13 mouse cellular contexts compared by ENCODE assay signal in genomic region chr17:85689807-85690319, GRCm38 (mm10). TPM values are rescaled to one million over a fixed set of nuclear protein-coding genes. Genes with fewer than 3 reads are reported as not detected.
DNase-seq lines count a peak whose midpoint lies in the region; ATAC-seq and TF ChIP-seq lines count a peak whose summit lies in the region.
"Had no signal": no experiment of that assay in that cellular context is flagged by ENCODE, and none has a peak within 500 bp of the region (broad histone marks: within the 10 kb centered on the region; RNA-seq: fewer than 3 reads in every experiment).

No protein-coding gene starts in this region.

- H3K4me1 ChIP-seq in hindbrain, embryonic 12.5 days: peaks cover 28% of the 10 kb centered on the region
- H3K4me1 ChIP-seq in hindbrain, postnatal 0 days (ENCODE audit: insufficient read depth, low read length): no peaks in the 10 kb centered on the region
- H3K4me1 ChIP-seq in brown adipose tissue, adult 24 weeks (ENCODE audit: control insufficient read depth, insufficient read depth, insufficient read length, low read length): no peaks in the 10 kb centered on the region
- H3K4me1 ChIP-seq in embryonic facial prominence, embryonic 13.5 days: peaks cover 41% of the 10 kb centered on the region
- H3K4me1 ChIP-seq in neural tube, embryonic 11.5 days (ENCODE audit: control insufficient read depth, insufficient read depth, low read length): peaks cover 10% of the 10 kb centered on the region; the same call in 1 of the 2 replicates

- peak overlapping the region; percentile 62 for H3K4me2 ChIP-seq in hindbrain, embryonic 12.5 days (replicated peaks)
- H3K4me2 ChIP-seq in hindbrain, postnatal 0 days (ENCODE audit: low read depth, low read length): no peak overlapping the region
- peak overlapping the region; percentile 72 for H3K4me2 ChIP-seq in embryonic facial prominence, embryonic 13.5 days
- no peak overlapping the region for H3K4me2 ChIP-seq in neural tube, embryonic 11.5 days (ENCODE audit: low read depth)

- peak overlapping the region; percentile 43 for H3K4me3 ChIP-seq in hindbrain, embryonic 12.5 days
- H3K4me3 ChIP-seq in hindbrain, postnatal 0 days (ENCODE audit: low read length): no peak overlapping the region
- peak overlapping the region; percentile 47 for H3K4me3 ChIP-seq in brown adipose tissue, adult 24 weeks (ENCODE audit: insufficient read depth, low read depth, low read length)
- peak overlapping the region; percentile 76 for H3K4me3 ChIP-seq in embryonic facial prominence, embryonic 13.5 days
- H3K4me3 ChIP-seq in neural tube, embryonic 11.5 days (ENCODE audit: low read depth, low read length): no peak overlapping the region
- H3K4me3 ChIP-seq: megakaryocyte, embryonic 14.5 days had no signal

- DNase-seq in hindbrain, postnatal 0 days (ENCODE audit: low spot score): no peak
- DNase-seq in neural tube, embryonic 11.5 days (ENCODE audit: low spot score): peak; percentile 25
- DNase-seq in frontal cortex, adult 2 months (ENCODE audit: extremely low spot score in 1 of 2, low spot score in 1 of 2): no peak
- DNase-seq in urinary bladder, postnatal 10 days (ENCODE audit: low spot score): no peak
- DNase-seq: adrenal gland, postnatal 14 days had no signal

- no peaks in the 10 kb centered on the region for H3K36me3 ChIP-seq in hindbrain, embryonic 12.5 days
- no peaks in the 10 kb centered on the region for H3K36me3 ChIP-seq in hindbrain, postnatal 0 days (ENCODE audit: insufficient read depth, low read length)
- no peaks in the 10 kb centered on the region for H3K36me3 ChIP-seq in embryonic facial prominence, embryonic 13.5 days
- H3K36me3 ChIP-seq in neural tube, embryonic 11.5 days (ENCODE audit: control insufficient read depth, insufficient read depth, low read length): no peaks in the 10 kb centered on the region
- H3K36me3 ChIP-seq: hindbrain, embryonic 15.5 days; lung, embryonic 15.5 days; neural tube, embryonic 12.5 days had no signal

- H3K9ac ChIP-seq in hindbrain, embryonic 12.5 days: no peak overlapping the region; the same call in 1 of the 2 replicates
- no peak overlapping the region for H3K9ac ChIP-seq in hindbrain, postnatal 0 days (replicated peaks; ENCODE audit: low read length)
- peak overlapping the region; percentile 83 for H3K9ac ChIP-seq in embryonic facial prominence, embryonic 13.5 days
- no peak overlapping the region for H3K9ac ChIP-seq in neural tube, embryonic 11.5 days (ENCODE audit: low read length)
- H3K9ac ChIP-seq: hindbrain, embryonic 15.5 days; neural tube, embryonic 12.5 days had no signal

- 0 out of 2 replicates have a peak, but pooled peaks cover 3% of the 10 kb centered on the region for H3K9me3 ChIP-seq in hindbrain, embryonic 12.5 days (replicated peaks)
- no peaks in the 10 kb centered on the region for H3K9me3 ChIP-seq in hindbrain, postnatal 0 days (ENCODE audit: low read length)
- no peaks in the 10 kb centered on the region for H3K9me3 ChIP-seq in embryonic facial prominence, embryonic 13.5 days
- H3K9me3 ChIP-seq in neural tube, embryonic 11.5 days (ENCODE audit: control insufficient read depth, low read length): no peaks in the 10 kb centered on the region
- H3K9me3 ChIP-seq: hindbrain, embryonic 15.5 days; lung, embryonic 15.5 days; neural tube, embryonic 12.5 days had no signal

- peak overlapping the region; percentile 71 for H3K27ac ChIP-seq in hindbrain, embryonic 12.5 days
- no peak overlapping the region for H3K27ac ChIP-seq in hindbrain, postnatal 0 days
- no peak overlapping the region for H3K27ac ChIP-seq in brown adipose tissue, adult 24 weeks (replicated peaks; ENCODE audit: low read depth, low read length)
- H3K27ac ChIP-seq in embryonic facial prominence, embryonic 13.5 days: peak overlapping the region; percentile 94
- H3K27ac ChIP-seq in neural tube, embryonic 11.5 days (ENCODE audit: low read depth, low read length): no peak overlapping the region
- H3K27ac ChIP-seq: hindbrain, embryonic 15.5 days; lung, embryonic 15.5 days; neural tube, embryonic 12.5 days had no signal

- H3K27me3 ChIP-seq in hindbrain, embryonic 12.5 days: peaks cover 95% of the 10 kb centered on the region
- H3K27me3 ChIP-seq in hindbrain, postnatal 0 days (ENCODE audit: insufficient read depth, low read length): peaks cover 93% of the 10 kb centered on the region
- H3K27me3 ChIP-seq in embryonic facial prominence, embryonic 13.5 days: peaks cover 84% of the 10 kb centered on the region
- H3K27me3 ChIP-seq in neural tube, embryonic 11.5 days (ENCODE audit: control insufficient read depth, insufficient read depth, low read length): peaks cover 88% of the 10 kb centered on the region

- ATAC-seq in hindbrain, embryonic 12.5 days (ENCODE audit: low FRiP score): no peak
- no peak for ATAC-seq in hindbrain, postnatal 0 days
- no peak for ATAC-seq in embryonic facial prominence, embryonic 13.5 days (ENCODE audit: insufficient number of reproducible peaks, insufficient read depth, low FRiP score, low TSS enrichment, low read depth)
- no peak for ATAC-seq in neural tube, embryonic 11.5 days (ENCODE audit: insufficient read depth, low FRiP score, low TSS enrichment)

- TF ChIP-seq CTCF in hindbrain, postnatal 0 days (IDR thresholded peaks at IDR 0.05; ENCODE audit: low read depth): no peak

- WGBS in hindbrain, embryonic 12.5 days: 7% methylated on average over 5 of the region's 5 CpGs
- 11% methylated on average over 5 of the region's 5 CpGs for WGBS in hindbrain, postnatal 0 days
- 13% methylated on average over 5 of the region's 5 CpGs for WGBS in embryonic facial prominence, embryonic 13.5 days
- WGBS in neural tube, embryonic 11.5 days: 7% methylated on average over 5 of the region's 5 CpGs

RNA-seq across cellular contexts. Expression of gene Six2, which starts 1.8 kb away (rescaled TPM):
- 12.5 and 15.3 TPM in 2 replicates for polyA plus RNA-seq in hindbrain, embryonic 12.5 days (2016; fragmentation: Nextera tagmentation; extraction: Ambion mirVana)
- total RNA-seq in hindbrain, postnatal 0 days (2014; rRNA removed): 0.42 and 1.2 TPM in 2 replicates
- polyA plus RNA-seq in hindbrain, postnatal 0 days (2015; fragmentation: Nextera tagmentation; extraction: Ambion mirVana): 0.51 and 0.93 TPM in 2 replicates
- polyA plus RNA-seq in brown adipose tissue, adult 24 weeks (2012; ENCODE audit: insufficient read depth, insufficient read length, missing spikeins): not detected in 2 replicates
- polyA plus RNA-seq in embryonic facial prominence, embryonic 13.5 days (2015; fragmentation: Nextera tagmentation; extraction: Ambion mirVana): 21.3 and 21.9 TPM in 2 replicates
- 1.5 and 2.1 TPM in 2 replicates for polyA plus RNA-seq in neural tube, embryonic 11.5 days (2014; fragmentation: Nextera tagmentation; extraction: Ambion mirVana)
- 0.68 and 0.69 TPM in 2 replicates for polyA plus RNA-seq in frontal cortex, adult 2 months (2012; rRNA removed)
- total RNA-seq: adrenal gland, postnatal 14 days; common myeloid progenitor, adult 5-6 weeks had no signal

Comparison
In these comparisons a context has a peak if more than half of its experiments do, and no peak if none do; other contexts are left out.
1. H3K27ac ChIP-seq: peak in hindbrain, embryonic 12.5 days (single experiment) and embryonic facial prominence, embryonic 13.5 days (single experiment); none in hindbrain, postnatal 0 days (single experiment), brown adipose tissue, adult 24 weeks (single experiment) and neural tube, embryonic 11.5 days (single experiment).
2. H3K4me2 ChIP-seq: peak in hindbrain, embryonic 12.5 days (single experiment) and embryonic facial prominence, embryonic 13.5 days (single experiment); none in hindbrain, postnatal 0 days (single experiment) and neural tube, embryonic 11.5 days (single experiment).
3. H3K4me3 ChIP-seq: peak in hindbrain, embryonic 12.5 days (single experiment), brown adipose tissue, adult 24 weeks (single experiment) and embryonic facial prominence, embryonic 13.5 days (single experiment); none in hindbrain, postnatal 0 days (single experiment) and neural tube, embryonic 11.5 days (single experiment).